Mouse (Mus musculus): ENCODE results near the gene Lrp4.

Gene Lrp4

DNA sequence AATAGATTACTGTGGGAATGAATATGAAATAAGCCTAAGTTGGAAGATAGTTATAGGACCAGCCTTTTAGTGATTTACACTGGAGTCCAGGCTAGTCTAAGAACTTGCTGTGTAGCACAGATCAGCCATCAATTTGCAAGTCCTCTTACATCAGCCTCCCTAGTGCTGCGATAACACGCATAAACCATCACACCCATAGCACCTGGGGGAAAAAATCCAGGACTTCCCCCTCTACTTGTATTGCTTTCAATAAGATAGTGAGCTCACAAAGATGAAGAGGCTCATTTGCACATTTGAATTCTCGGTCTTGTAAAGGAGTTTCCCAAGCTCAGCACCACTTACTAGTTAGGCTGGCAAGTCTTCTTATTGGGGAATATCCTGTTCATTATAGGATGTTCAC, 2.9 kb upstream of the Lrp4 start:
- DNase-seq = no peak

DNA sequence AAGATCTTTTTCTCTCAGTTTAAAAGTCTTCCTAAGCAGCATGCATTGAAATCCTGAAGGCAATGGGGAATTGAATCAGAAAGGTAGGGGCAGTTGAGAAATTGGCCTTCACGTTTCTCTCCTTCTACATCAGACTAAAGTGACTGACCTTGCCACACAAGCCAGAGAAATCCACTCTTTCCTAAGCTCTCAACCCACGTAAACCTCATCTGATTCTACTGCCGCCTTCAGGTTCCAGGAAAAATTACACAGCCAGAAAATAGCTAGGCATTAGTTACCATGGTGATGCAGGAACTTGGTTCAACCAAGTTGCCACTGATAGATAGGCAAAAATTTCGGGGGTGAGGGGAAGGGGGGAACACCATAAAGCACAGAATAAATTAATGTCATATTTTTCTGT, 1.5 kb upstream of the Lrp4 start:
- DNase-seq = peak in 1 of 2 experiments; percentile 62

DNA sequence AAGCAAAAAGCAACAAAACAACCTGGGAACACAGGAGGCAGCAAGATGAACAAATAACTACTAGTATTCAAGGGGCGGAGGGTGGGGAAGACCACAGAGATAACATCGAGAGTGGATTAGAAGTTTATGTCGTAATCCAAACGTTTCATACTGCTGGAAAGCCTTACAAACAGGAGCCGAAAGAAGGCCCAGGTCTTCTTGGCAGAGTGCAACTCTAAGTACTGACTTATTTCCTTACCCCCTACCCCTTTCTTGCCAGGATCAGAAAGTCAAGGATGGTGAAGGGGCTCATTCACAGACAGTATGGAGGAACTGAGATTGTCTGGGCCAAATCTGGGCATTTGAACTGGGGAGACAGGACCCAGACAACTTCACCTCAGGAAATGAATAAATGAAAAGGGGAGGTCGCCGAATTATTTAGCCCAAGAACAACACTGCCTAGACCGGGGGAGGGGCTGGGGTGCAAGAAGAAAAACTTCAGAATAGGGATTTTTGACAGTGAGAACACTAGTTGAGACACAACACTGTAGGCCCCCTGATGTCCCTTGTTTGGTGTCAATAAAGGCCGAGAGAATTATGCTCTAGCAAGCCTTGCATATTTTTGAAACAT, 715 bp upstream of the Lrp4 start:
- DNase-seq = no peak

DNA sequence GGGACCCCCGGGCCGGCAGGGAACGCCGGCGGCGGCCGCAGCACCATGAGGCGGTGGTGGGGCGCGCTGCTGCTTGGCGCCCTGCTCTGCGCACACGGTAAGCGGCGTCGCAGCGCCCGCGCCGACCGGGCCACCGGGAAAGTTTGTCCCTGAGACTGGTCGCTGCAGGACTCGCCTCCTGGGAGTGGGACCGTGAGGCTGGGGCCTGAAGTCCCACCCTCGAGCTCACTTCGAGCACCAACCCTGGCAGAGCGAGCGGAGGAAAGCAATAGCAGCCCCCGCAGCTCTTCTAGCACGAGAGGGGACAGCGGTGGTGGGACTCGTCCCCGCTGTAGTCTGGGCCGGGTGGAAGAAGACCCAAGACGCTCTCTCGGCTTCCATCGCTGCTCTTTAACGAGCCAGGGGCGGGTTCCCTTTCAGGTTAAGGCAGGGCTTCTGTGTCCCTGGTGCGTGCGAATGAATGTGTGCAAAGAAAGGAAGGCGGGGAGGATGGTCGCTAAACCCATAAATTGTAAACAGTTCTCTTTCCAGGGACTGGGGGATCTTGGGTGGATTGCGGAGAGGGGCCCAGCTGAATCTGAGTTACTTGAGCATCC, 443 bp downstream of the Lrp4 start:
- DNase-seq = peak in 1 of 2 experiments; percentile 38

DNA sequence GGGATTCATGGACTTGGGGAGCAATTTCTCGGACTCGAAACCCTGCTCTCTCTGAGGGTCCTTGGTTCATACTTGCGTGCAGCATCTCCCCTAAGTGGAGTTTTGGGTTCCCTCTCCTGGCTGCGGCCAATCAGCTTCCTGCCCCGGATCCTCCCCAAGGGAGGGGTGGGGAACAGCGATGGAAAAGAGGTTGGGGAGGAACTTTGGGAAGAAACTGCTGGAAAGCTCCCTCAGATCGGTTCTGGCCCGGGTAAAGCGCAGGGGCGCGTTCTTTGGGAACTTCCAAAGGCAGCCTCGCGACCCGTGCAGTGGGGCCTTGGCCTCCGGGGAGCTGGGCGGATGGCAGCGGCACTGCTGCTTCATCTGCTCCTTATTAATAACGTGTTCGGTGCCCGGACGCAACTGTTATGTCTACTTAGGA, 951 bp downstream of the Lrp4 start:
- peak; percentile 29 to 43 for DNase-seq

DNA sequence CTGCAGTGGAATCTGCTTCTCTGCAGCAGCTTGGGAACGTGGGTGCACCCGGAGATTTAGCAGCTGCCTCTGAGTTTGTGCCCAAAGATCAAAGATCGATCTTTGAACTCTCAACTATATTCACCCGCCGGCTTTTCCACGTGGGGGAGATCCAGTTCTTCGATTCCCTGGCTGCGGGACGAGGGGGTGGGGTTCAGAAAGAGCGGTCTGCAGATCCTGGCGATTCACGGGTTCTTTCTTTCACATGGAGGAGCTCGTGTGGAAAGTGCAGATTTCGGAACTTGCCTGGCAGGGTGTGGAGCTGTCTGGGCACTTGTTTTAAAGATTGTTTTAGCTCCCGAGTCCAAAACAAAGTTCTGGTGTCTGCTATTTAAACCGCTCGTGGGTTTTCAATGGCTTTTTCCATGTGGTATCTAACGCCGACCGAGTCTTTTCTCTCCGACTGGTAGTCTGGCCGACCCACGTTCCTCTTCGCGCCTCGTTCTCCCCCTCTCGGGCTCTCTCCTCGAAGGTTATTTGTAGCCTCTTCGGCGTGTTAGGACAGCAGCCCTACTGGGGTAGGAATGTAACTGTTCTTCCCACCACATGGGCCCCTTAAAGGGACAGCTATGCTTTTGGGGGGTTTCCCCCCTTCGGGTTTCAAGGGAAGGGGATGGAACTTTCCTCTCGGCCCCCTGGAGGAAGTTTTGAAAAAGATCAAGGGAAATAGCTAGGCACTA, 1.5 kb downstream of the Lrp4 start:
- DNase-seq = peak in 1 of 2 experiments; percentile 28

DNA sequence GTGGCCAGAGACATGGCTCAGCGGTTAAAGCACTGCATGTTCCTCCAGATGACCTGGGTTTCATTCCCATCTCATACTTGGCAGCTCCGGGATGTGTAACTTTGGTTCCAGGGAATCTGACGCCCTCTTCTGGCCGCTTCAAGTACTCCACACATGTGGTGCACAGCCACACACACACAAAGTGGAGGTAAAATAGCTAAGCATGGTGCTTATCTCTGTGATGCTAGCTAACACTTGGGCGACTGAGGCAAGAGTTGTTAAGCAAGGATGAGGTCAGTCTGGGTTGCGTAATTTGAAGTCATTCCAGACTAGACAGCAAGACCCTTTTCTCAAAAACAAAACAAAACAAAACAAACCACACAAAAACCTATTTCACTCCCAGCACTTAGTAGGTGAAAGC, 2.8 kb downstream of the Lrp4 start:
- DNase-seq = peak in 1 of 2 experiments; percentile 20

DNA sequence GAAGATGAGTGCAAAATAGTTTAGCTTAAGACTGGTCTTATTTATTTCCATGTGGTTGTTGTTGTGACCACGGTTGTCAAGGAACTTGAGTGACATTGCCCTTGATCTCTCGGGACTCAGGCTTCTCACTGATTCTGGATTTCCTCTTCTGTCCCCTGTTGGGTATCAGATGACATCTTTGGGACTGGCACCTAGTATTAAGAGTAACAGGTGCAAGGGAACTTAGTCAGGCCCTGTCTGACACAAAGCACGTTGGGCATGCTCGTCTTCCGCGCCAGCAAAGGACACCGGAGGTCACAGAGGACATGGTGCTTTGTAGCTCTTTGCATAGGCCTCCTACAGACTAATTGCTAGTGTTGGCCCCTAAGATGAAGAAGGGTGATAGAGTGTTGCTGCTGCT, 3.5 kb downstream of the Lrp4 start:
- no peak for DNase-seq

DNA sequence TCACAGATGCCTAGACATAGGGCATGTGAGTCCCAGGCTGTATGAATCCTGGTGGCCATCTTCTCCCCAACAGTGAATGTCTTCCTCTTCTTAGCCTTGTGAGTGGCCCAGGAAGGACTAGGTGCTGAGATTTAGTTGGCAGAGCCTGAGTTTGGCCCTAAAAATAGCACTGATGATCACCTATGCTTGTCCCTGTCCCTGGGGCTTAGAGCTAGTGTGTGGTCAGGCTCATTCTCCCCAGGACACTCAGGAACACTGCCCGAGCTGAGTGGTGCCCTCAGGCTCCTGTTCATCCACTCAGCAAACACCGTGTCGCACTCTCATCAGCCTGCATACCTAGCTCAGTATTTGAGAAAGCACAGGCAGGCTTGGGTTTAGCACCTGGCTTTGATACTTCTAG, 4.0 kb downstream of the Lrp4 start:
- no peak for DNase-seq

DNA sequence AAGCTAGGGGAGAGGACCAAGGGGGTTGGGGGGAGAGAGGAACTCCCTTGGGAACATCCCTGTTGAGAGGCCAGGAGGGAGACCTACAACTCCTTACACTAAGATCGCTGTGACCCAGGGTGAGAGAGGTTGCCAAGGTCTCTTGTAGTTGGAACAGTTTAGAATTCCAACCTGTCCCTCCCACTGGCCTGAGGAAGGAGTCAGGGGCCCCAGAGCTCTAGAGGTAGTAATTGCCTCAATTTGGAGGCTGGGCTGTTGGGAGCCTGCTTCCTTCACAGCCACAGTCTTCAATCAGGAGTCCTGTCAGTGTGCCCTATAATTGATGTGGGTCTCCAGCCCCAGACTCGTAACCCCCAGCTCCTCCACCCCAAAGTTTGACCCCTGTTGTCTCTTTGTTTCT, 4.9 kb downstream of the Lrp4 start:
- DNase-seq = no peak

DNA sequence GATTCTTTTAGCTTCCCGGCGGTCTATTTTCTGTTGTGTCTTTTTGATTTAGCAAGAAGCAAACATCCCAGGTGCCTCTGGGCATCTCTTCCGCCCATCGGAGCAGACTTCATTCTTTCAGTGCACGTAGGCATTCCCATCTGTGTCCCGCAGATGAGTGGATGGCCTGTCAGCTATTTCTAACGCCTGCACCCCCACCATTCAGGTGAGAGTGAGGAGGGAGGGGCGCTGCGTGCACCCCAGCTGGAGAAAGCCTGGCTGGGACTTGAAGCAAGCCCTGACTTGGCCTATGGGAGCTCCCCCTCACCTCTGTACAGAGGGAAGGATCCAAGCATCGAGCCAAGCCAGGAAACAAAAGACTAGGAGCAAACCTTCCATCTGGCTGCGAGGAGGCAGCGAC, 5.4 kb downstream of the Lrp4 start:
- no peak for DNase-seq

DNA sequence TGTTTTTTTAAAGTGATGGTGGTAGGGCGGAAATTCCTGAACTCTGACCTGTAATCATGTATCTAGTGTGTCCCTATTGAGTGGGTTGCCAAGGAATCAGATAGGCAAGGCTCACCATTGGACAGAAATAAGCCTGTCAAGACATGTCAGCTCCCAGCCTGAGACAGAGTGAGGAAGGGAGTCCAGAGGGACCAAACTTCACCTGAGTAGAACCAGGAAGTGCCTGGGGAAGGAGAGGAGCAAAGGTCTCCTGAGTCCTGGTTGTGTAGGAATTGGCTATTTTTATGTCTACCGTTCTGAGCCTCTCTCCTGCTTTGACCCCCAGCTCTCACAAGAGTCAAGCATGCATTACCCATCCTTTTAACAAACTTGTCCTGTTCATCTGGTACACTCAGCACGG, 8.6 kb downstream of the Lrp4 start:
- DNase-seq = no peak

DNA sequence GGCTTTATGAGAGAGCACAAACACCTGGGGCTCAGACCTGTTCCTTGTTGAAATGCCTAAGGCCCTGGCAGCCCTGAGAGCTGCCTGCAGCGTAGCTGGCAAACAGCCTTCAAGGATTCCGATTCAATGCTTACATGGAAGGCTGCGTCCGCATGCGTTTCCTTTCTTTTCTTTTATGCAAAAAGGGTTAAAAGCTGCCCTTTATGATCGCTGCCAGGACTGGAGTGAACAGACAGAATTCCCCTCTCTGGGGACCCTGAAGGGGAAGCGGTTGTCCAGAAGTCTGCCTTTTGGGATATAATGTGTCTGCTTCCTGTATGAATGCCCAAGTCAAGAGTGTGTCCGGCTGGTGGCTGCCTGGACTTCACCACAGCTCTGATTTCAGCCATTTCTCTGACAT, 10.3 kb downstream of the Lrp4 start:
- peak; percentile 63 to 72 for DNase-seq

DNA sequence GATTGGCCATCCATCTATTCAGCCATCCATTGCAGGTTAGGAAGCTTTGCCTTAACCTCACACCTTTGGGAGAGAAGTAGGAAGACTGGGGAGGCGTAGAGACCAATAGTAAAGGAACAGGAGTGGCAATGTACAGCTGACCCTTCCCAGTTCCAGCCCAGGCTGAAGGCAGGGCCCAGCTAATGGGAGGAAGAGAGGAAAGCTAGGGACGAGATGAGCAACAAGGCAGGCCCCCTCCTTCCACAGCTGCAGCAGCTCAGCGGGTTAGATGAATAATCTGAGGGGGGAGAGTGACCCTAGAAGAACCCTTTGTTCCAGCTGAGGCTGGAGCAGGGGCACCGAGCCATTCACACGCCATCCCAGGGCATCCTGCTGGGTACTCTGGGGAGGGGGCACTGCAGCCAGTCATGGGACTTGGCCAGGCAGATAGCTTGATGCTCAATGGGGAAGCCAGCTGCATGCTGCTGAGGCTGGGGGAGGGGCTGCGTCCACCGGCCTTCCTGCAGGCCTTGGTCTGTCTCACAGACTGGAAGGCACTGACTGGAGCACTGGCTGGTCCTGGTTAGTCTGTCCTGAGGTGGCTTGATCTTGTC, 12.8 kb downstream of the Lrp4 start:
- DNase-seq = peak in 1 of 2 experiments; percentile 50

DNA sequence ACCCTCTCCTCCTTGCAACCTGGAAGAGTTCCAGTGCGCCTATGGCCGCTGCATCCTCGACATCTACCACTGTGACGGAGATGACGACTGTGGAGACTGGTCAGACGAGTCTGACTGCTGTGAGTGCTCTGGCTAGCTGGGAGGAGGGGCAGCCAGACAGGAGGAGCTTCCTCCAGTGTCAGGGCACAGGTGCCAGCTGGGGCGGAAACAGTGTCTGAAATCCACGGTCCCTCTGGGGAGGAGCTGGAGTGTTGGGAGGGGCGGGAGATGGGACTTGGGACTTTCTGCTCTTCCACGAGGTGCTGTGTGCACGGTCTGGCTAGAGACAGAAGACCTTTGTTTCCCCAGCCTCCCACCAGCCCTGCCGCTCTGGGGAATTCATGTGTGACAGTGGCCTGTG, 17.0 kb downstream of the Lrp4 start:
- DNase-seq = peak in 1 of 2 experiments; percentile 42

DNA sequence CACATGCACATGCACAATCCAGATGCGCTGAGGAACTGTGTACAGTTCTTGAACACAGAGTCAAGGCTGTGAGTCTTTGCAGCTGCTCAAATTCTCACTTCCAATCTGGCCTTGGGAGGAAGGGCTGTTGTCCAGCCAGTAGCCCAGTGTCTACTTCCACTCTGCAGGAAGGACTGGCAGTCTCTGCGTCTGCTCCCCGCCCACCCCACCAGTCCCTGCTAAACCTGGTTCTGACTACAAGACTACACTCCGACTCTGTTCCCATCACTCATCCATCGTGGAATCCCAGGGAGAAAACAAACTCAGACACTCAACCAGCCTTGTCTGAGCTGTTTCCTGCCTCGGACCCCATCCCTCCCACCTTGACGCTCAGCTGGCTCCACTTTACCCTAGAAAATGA, 18.5 kb downstream of the Lrp4 start:
- DNase-seq = no peak

DNA sequence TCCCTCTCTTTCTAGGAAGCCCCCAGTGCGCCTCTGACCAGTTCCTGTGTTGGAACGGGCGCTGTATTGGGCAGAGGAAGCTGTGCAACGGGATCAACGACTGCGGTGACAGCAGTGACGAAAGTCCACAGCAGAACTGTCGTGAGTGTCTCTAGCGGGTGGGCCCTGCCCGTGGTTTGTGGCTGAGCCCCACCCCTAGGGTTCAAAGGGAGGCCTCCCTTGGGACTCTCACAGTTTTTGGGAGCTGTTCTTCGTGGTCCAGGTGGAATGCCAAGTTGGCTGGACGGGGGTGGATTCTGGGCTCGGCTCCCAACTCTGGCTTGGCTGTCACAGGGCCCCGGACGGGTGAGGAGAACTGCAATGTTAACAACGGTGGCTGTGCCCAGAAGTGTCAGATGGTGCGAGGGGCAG, 18.9 kb downstream of the Lrp4 start:
- peak; percentile 55 to 69 for DNase-seq

DNA sequence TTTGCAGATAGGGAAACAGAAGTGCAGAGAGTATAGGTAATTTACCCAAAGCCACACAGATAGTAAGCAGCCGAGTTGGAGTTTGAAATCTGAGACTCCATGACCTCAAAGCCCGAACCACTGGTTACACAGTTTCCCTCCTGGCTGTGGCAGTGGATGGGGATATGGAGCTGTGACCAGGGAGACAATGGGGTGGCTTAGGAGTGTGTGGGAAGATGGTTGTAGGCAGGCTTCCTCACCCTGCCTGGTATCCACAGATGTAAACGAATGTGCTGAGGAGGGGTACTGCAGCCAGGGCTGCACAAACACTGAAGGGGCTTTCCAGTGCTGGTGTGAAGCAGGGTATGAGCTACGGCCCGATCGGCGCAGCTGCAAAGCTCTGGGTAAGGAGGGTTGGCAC, 19.5 kb downstream of the Lrp4 start:
- DNase-seq = no peak

DNA sequence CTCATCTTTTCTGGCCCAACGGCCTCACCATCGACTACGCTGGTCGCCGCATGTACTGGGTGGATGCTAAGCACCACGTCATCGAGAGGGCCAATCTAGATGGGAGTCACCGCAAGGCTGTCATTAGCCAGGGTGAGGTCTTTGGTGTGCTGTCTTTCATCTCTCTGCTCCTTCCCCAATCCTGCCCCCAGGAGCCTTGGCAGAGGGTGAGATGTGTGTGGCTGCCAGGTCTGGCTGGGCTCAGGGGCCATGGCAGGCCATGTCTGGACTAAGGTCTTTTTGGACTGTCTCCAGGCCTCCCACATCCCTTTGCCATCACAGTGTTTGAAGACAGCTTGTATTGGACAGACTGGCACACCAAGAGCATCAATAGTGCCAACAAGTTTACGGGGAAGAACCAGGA, 23.1 kb downstream of the Lrp4 start:
- DNase-seq = peak; percentile 68 to 71

DNA sequence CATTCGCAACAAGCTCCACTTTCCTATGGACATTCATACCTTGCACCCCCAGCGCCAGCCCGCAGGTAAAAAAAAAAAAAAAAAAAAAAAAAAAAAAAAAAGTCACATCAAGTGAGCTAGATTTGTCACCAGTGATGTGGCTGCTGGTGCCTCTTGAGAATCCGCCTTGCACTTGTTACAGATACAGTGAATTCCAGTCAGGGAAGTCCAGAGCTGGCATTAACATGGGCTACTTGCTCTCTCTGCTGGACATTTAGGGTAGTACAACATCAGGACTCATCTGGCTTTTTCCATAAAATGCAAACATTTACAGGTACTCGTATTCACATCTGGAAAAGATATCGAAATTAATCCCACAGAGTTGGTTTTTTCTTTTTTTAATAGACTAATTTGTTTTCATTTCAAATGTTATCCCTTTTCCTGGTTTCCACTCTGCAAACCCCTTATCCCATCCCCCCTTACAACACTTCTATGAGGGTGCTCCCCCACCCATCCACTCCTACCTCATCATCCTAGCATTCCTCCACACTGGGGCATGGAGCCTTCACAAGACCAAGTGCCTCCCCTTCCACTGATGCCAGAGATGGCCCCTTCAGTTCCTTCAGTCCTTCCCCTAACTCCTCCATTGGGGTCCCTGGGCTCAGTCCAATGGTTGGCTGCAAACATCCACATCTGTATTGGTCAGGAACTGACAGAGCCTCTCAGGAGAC, 23.6 kb downstream of the Lrp4 start:
- DNase-seq = peak; percentile 58 to 74

DNA sequence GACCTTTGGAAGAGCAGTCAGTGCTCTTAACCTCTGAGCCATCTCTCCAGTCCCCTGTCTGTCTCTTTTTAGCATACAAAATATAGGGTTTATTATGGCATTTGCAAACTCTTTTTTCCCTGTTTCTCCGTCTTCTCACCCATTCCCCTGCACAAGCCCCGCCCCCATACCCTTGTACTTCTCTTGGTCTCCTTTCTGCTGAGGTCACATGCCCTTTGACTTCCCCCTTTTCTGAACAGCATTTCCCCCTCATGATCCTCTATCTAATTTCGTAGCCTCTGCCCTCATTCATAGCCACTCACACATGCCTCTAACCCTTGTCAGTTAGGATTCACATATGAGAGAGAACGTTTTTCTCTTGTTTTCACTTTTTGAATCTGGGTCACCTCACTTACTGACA, 27.4 kb downstream of the Lrp4 start:
- no peak for DNase-seq

DNA sequence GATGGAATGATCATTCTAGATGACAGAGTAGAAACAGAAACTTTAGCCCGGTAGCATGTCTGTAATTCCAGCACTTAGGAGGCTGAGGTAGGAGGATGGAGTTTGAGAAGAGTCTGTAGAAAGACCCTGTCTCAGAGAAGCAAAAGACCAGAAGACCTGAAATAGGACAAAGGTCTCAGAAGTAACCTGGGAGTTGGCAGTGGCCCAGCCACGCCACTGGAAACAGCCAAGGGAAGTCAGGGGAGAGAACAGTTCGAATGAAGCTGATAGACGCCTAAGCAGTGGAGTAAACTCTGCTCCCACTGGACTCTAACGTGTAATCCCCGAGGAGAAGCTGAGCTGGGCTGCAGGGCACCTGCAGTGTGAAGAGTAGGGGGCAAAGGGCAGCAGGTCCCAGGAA, 27.9 kb downstream of the Lrp4 start:
- DNase-seq = peak in 1 of 2 experiments; percentile 18

DNA sequence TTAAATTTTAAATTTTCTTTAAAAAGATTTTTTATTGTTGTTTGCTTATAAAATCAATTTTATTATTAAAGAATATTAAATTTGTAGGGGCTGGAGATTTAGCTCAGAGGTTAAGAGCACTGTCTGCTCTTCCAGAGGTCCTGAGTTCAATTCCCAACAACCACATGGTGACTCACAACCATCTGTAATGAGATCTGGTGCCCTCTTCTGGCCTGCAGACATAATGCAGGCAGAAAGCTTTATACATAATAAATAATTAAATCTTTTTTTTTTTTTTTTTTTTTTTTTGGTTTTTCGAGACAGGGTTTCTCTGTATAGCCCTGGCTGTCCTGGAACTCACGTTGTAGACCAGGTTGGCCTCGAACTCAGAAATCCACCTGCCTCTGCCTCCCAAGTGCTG, 30.0 kb downstream of the Lrp4 start:
- DNase-seq = peak in 1 of 2 experiments; percentile 57

Measured in cerebellum, postnatal 25 days (tissue).